Mouse (Mus musculus) liver, embryonic 13.5 days (tissue): Measurements from ENCODE around the gene Phospho1. TPM values are rescaled to one million over a fixed set of nuclear protein-coding genes. Genes with fewer than 3 reads are reported as not detected.

Experiments used
- ATAC-seq: fragments of 200-750 bp; cut with Nextera tagmentation; 2 replicates; pipeline ENCODE4 v1.8.0; 2017; ENCODE audit warnings: low read depth, mild to moderate bottlenecking, moderate number of reproducible peaks, moderate library complexity
- DNase-seq: peaks from one replicate; pipeline ENCODE4 v3.0.0; 2022
- H3K27ac ChIP-seq: fragments of 300-500 bp; sonication (generic); 2 replicates; pipeline ENCODE4 v1.5.1; 2015; ENCODE audit warnings: moderate library complexity, mild to moderate bottlenecking, inconsistent platforms
- H3K27me3 ChIP-seq: fragments of 300-500 bp; sonication (generic); 2 replicates; pipeline ENCODE4 v1.6.1; 2015; ENCODE audit warnings: mild to moderate bottlenecking, inconsistent platforms
- H3K36me3 ChIP-seq: fragments of 300-500 bp; sonication (generic); 2 replicates; pipeline ENCODE4 v1.6.1; 2015; ENCODE audit warnings: mild to moderate bottlenecking, inconsistent platforms
- H3K4me1 ChIP-seq: fragments of 300-500 bp; sonication (generic); replicated peaks from 2 replicates; pipeline ENCODE4 v1.6.1; 2015; ENCODE audit warnings: inconsistent platforms
- H3K4me2 ChIP-seq: fragments of 300-500 bp; sonication (generic); 2 replicates; pipeline ENCODE4 v1.6.1; 2015; ENCODE audit warnings: inconsistent platforms, mild to moderate bottlenecking, moderate library complexity
- H3K4me3 ChIP-seq: fragments of 300-500 bp; sonication (generic); replicated peaks from 2 replicates; pipeline ENCODE4 v1.5.1; 2015; ENCODE audit warnings: mild to moderate bottlenecking, inconsistent platforms
- H3K9ac ChIP-seq: fragments of 300-500 bp; sonication (generic); 2 replicates; pipeline ENCODE4 v1.6.1; 2015; ENCODE audit warnings: mild to moderate bottlenecking, inconsistent platforms
- H3K9me3 ChIP-seq: fragments of 300-500 bp; sonication (generic); replicated peaks from 2 replicates; pipeline ENCODE4 v1.6.1; 2016; ENCODE audit warnings: inconsistent platforms
- WGBS: fragments of 180-500 bp; shearing (Covaris S2); methylation state at CpG from one replicate; pipeline ENCODE4 v1.1.7; 2015; ENCODE audit not compliant: insufficient replicate concordance; 5-methylcytosine and 5-hydroxymethylcytosine counted together
- polyA plus RNA-seq: library from polyadenylated mRNA; unstranded; fragments of >200 nt; fragmentation: Nextera tagmentation; extraction: Ambion mirVana; gene quantifications from 2 replicates; pipeline ENCODE4 v1.2.1, GENCODE M21; 2015

Gene Phospho1
- polyA plus RNA-seq, 1 experiment from 2014 or later: 6.2 TPM

- WGBS: 86% methylated on average over 6 of the region's 6 CpGs
These were observed 12.6 kb upstream of the Phospho1 start for GRCm38 (mm10) chr11:95811741-95812140.

GRCm38 (mm10) chr11:95812224-95812623, 12.1 kb upstream of the Phospho1 start:
- H3K4me2 ChIP-seq: no peak overlapping the region
- peak overlapping the region; percentile 37 for H3K9ac ChIP-seq
- DNase-seq (no peak), ATAC-seq (no peak)
- peaks cover 54% of the 10 kb centered on the region for H3K4me1 ChIP-seq
- no peak overlapping the region for H3K4me3 ChIP-seq
- 71% methylated on average over 4 of the region's 4 CpGs for WGBS
- H3K36me3 ChIP-seq: no peaks in the 10 kb centered on the region
- peaks cover 5% of the 10 kb centered on the region; the same call in 1 of the 2 replicates for H3K9me3 ChIP-seq
- peak overlapping the region; percentile 66 for H3K27ac ChIP-seq
- peaks cover 1% of the 10 kb centered on the region; the same call in 1 of the 2 replicates for H3K27me3 ChIP-seq

More at GRCm38 (mm10) chr11:95811741-95812140, 12.6 kb upstream of the Phospho1 start:
- H3K4me2 ChIP-seq: no peak overlapping the region
- no peaks in the 10 kb centered on the region for H3K27me3 ChIP-seq
- H3K4me1 ChIP-seq: peaks cover 59% of the 10 kb centered on the region
- no peak for ATAC-seq
- no peaks in the 10 kb centered on the region for H3K36me3 ChIP-seq
- peak overlapping the region; percentile 66 for H3K27ac ChIP-seq
- DNase-seq: no peak
- peaks cover 5% of the 10 kb centered on the region; the same call in 1 of the 2 replicates for H3K9me3 ChIP-seq
- no peak overlapping the region for H3K4me3 ChIP-seq
- peak overlapping the region; percentile 37; the same call in 1 of the 2 replicates for H3K9ac ChIP-seq

GRCm38 (mm10) chr11:95814101-95814500, 10.2 kb upstream of the Phospho1 start:
- Histone ChIP-seq H3K4me1 (peaks cover 35% of the 10 kb centered on the region), H3K27ac (no peak overlapping the region), H3K9ac (no peak overlapping the region), H3K4me3 (no peak overlapping the region), H3K36me3 (no peaks in the 10 kb centered on the region), H3K27me3 (peaks cover 4% of the 10 kb centered on the region; the same call in 1 of the 2 replicates), H3K9me3 (no peaks in the 10 kb centered on the region), H3K4me2 (no peak overlapping the region)
- WGBS: 83% methylated on average over 2 of the region's 2 CpGs
- DNase-seq (no peak), ATAC-seq (no peak)

- no peak for ATAC-seq
- WGBS: 66% methylated on average over 5 of the region's 5 CpGs
These were observed 9.4 kb upstream of the Phospho1 start for GRCm38 (mm10) chr11:95814857-95815256.

GRCm38 (mm10) chr11:95815412-95815811, 8.9 kb upstream of the Phospho1 start:
- Histone ChIP-seq H3K9ac (no peak overlapping the region), H3K4me3 (no peak overlapping the region), H3K27me3 (peaks cover 4% of the 10 kb centered on the region; the same call in 1 of the 2 replicates), H3K4me1 (peaks cover 27% of the 10 kb centered on the region), H3K27ac (no peak overlapping the region), H3K9me3 (no peaks in the 10 kb centered on the region), H3K4me2 (no peak overlapping the region), H3K36me3 (no peaks in the 10 kb centered on the region)
- 71% methylated on average over 9 of the region's 9 CpGs for WGBS
- ATAC-seq (no peak), DNase-seq (no peak)

More at GRCm38 (mm10) chr11:95814857-95815256, 9.4 kb upstream of the Phospho1 start:
- H3K36me3 ChIP-seq: no peaks in the 10 kb centered on the region
- H3K27me3 ChIP-seq: peaks cover 4% of the 10 kb centered on the region; the same call in 1 of the 2 replicates
- H3K4me3 ChIP-seq: no peak overlapping the region
- no peak overlapping the region for H3K9ac ChIP-seq
- DNase-seq: no peak
- no peaks in the 10 kb centered on the region for H3K9me3 ChIP-seq
- H3K4me1 ChIP-seq: peaks cover 28% of the 10 kb centered on the region
- no peak overlapping the region for H3K27ac ChIP-seq
- no peak overlapping the region for H3K4me2 ChIP-seq

- 80% methylated on average over 8 of the region's 8 CpGs for WGBS
- no peak for DNase-seq
- no peak overlapping the region for H3K27ac ChIP-seq
- H3K27me3 ChIP-seq: peaks cover 7% of the 10 kb centered on the region; the same call in 1 of the 2 replicates
- H3K4me2 ChIP-seq: no peak overlapping the region
- no peak for ATAC-seq
- H3K4me1 ChIP-seq: peaks cover 31% of the 10 kb centered on the region
- H3K4me3 ChIP-seq: no peak overlapping the region
- H3K36me3 ChIP-seq: no peaks in the 10 kb centered on the region
- H3K9me3 ChIP-seq: no peaks in the 10 kb centered on the region
- H3K9ac ChIP-seq: no peak overlapping the region
These were observed 5.2 kb upstream of the Phospho1 start for GRCm38 (mm10) chr11:95819138-95819537.

- Histone ChIP-seq H3K27me3 (peaks cover 21% of the 10 kb centered on the region), H3K9ac (no peak overlapping the region), H3K9me3 (no peaks in the 10 kb centered on the region), H3K4me3 (no peak overlapping the region), H3K4me1 (peaks cover 50% of the 10 kb centered on the region), H3K4me2 (no peak overlapping the region), H3K27ac (0 out of 2 replicates have a peak overlapping the region, but pooled peaks have one; percentile 9), H3K36me3 (no peaks in the 10 kb centered on the region)
- ATAC-seq: no peak
- 78% methylated on average over 3 of the region's 3 CpGs for WGBS
- no peak for DNase-seq
These were observed 2.8 kb upstream of the Phospho1 start for GRCm38 (mm10) chr11:95821511-95821910.

GRCm38 (mm10) chr11:95822437-95822836, 1.9 kb upstream of the Phospho1 start:
- H3K9ac ChIP-seq: no peak overlapping the region
- peaks cover 59% of the 10 kb centered on the region for H3K4me1 ChIP-seq
- H3K4me2 ChIP-seq: no peak overlapping the region; the same call in 1 of the 2 replicates
- no peaks in the 10 kb centered on the region for H3K36me3 ChIP-seq
- no peak for ATAC-seq
- WGBS: 90% methylated on average over 4 of the region's 4 CpGs
- no peak for DNase-seq
- no peak overlapping the region for H3K4me3 ChIP-seq
- no peaks in the 10 kb centered on the region for H3K9me3 ChIP-seq
- peak overlapping the region; percentile 21; the same call in 1 of the 2 replicates for H3K27ac ChIP-seq
- H3K27me3 ChIP-seq: peaks cover 21% of the 10 kb centered on the region

GRCm38 (mm10) chr11:95824877-95825243, 561 bp downstream of the Phospho1 start:
- Histone ChIP-seq H3K36me3 (0 out of 2 replicates have a peak, but pooled peaks cover 5% of the 10 kb centered on the region), H3K27ac (peak overlapping the region; percentile 78), H3K4me1 (peaks cover 82% of the 10 kb centered on the region), H3K4me2 (peak overlapping the region; percentile 98), H3K9ac (peak overlapping the region; percentile 86), H3K9me3 (no peaks in the 10 kb centered on the region), H3K4me3 (peak overlapping the region; percentile 72), H3K27me3 (peaks cover 42% of the 10 kb centered on the region)
- no peak for ATAC-seq
- WGBS: 2% methylated on average over 11 of the region's 11 CpGs
- no peak for DNase-seq

- Histone ChIP-seq H3K9me3 (no peaks in the 10 kb centered on the region), H3K36me3 (peaks cover 12% of the 10 kb centered on the region), H3K4me2 (peak overlapping the region; percentile 98), H3K27me3 (peaks cover 50% of the 10 kb centered on the region), H3K9ac (peak overlapping the region; percentile 86), H3K27ac (peak overlapping the region; percentile 78), H3K4me1 (peaks cover 83% of the 10 kb centered on the region), H3K4me3 (peak overlapping the region; percentile 72)
- DNase-seq: no peak
- 56% methylated on average over 3 of the region's 3 CpGs for WGBS
- no peak for ATAC-seq
These were observed 1.3 kb downstream of the Phospho1 start for GRCm38 (mm10) chr11:95825625-95826024.

- peak overlapping the region; percentile 98 for H3K4me2 ChIP-seq
These were observed 2.2 kb downstream of the Phospho1 start for GRCm38 (mm10) chr11:95826317-95827167.

More at GRCm38 (mm10) chr11:95826317-95827167, 2.2 kb downstream of the Phospho1 start:
- Histone ChIP-seq H3K4me1 (peaks cover 88% of the 10 kb centered on the region), H3K9ac (peak overlapping the region; percentile 86), H3K27ac (peak overlapping the region; percentile 78), H3K9me3 (no peaks in the 10 kb centered on the region), H3K36me3 (peaks cover 22% of the 10 kb centered on the region), H3K4me3 (peak overlapping the region; percentile 72), H3K27me3 (peaks cover 59% of the 10 kb centered on the region)
- 38% methylated on average over 6 of the region's 6 CpGs for WGBS
- no peak for DNase-seq
- 0 out of 2 replicates have a peak, but pooled peaks have one; percentile 6 for ATAC-seq
